In the genomic region with DNA sequence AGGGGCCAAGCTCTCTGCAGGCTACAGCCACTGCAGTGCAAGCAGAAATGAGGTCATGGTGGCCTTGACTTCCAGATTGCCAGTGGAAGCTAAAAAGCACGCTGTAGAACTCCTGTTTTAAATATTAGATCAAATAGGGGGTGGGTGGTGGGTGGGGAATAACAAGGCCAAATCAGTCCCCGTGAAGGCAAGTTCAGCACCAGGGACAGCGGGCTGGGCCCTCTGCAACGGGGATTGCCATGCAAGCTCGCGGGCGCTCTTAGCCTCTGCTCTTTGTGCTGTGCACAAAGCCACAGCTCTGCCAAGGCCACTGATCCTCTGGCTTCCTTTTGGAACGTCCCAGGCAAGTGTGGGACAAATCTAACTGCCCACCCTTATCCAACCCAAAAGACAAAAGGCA, we compare ENCODE assay signal across 13 mouse cellular contexts.
A peak's percentile ranks its signal among the peaks of the same experiment; 100 is the strongest.
DNase-seq lines count a peak whose midpoint lies in the region; ATAC-seq and TF ChIP-seq lines count a peak whose summit lies in the region.
"Had no signal": no experiment of that assay in that cellular context is flagged by ENCODE, and none has a peak within 500 bp of the region (broad histone marks: within the 10 kb centered on the region; RNA-seq: fewer than 3 reads in every experiment).

No protein-coding gene starts in this region.

- ATAC-seq in heart, embryonic 11.5 days (replicated peaks; ENCODE audit: insufficient number of reproducible peaks, low FRiP score, low TSS enrichment), result no peak
- no peak for ATAC-seq in hindbrain, postnatal 0 days

- intact Hi-C loops in heart, postnatal 14 days (cut with DNase I), result no loop called here

- no peaks in the 10 kb centered on the region for H3K4me1 ChIP-seq in heart, embryonic 11.5 days (ENCODE audit: control insufficient read depth, insufficient read depth, low read length)
- no peaks in the 10 kb centered on the region for H3K4me1 ChIP-seq in hindbrain, postnatal 0 days (ENCODE audit: insufficient read depth, low read length)
- H3K4me1 ChIP-seq: embryonic facial prominence, embryonic 12.5 days; heart, embryonic 15.5 days; limb, embryonic 13.5 days; neural tube, embryonic 13.5 days had no signal

- no peak overlapping the region for H3K4me2 ChIP-seq in heart, embryonic 11.5 days
- no peak overlapping the region for H3K4me2 ChIP-seq in hindbrain, postnatal 0 days (ENCODE audit: low read depth, low read length)
- H3K4me2 ChIP-seq: embryonic facial prominence, embryonic 12.5 days; heart, embryonic 15.5 days; limb, embryonic 13.5 days; neural tube, embryonic 13.5 days had no signal

- H3K36me3 ChIP-seq in heart, embryonic 11.5 days (ENCODE audit: control insufficient read depth, insufficient read depth, low read length), result no peaks in the 10 kb centered on the region
- H3K36me3 ChIP-seq in hindbrain, postnatal 0 days (ENCODE audit: insufficient read depth, low read length), result no peaks in the 10 kb centered on the region
- H3K36me3 ChIP-seq: embryonic facial prominence, embryonic 12.5 days; G1E; heart, embryonic 15.5 days; limb, embryonic 13.5 days; neural tube, embryonic 13.5 days had no signal

- no peak for TF ChIP-seq CTCF in hindbrain, postnatal 0 days (IDR thresholded peaks at IDR 0.05; ENCODE audit: low read depth)

- H3K9ac ChIP-seq in heart, embryonic 11.5 days (ENCODE audit: low read depth, low read length), result no peak overlapping the region
- H3K9ac ChIP-seq in hindbrain, postnatal 0 days (replicated peaks; ENCODE audit: low read length), result no peak overlapping the region
- H3K9ac ChIP-seq: embryonic facial prominence, embryonic 12.5 days; heart, embryonic 15.5 days; limb, embryonic 13.5 days; neural tube, embryonic 13.5 days had no signal

- no peak overlapping the region for H3K27ac ChIP-seq in heart, embryonic 11.5 days (ENCODE audit: low read depth, low read length)
- no peak overlapping the region for H3K27ac ChIP-seq in hindbrain, postnatal 0 days
- H3K27ac ChIP-seq: embryonic facial prominence, embryonic 12.5 days; heart, embryonic 15.5 days; limb, embryonic 13.5 days; neural tube, embryonic 13.5 days had no signal

- no peaks in the 10 kb centered on the region for H3K27me3 ChIP-seq in heart, embryonic 11.5 days (ENCODE audit: control insufficient read depth, insufficient read depth, low read length)
- H3K27me3 ChIP-seq in hindbrain, postnatal 0 days (ENCODE audit: insufficient read depth, low read length), result no peaks in the 10 kb centered on the region
- H3K27me3 ChIP-seq: embryonic facial prominence, embryonic 12.5 days; heart, embryonic 15.5 days; limb, embryonic 13.5 days had no signal

- no peak overlapping the region for H3K4me3 ChIP-seq in heart, embryonic 11.5 days (ENCODE audit: low read depth, low read length)
- no peak overlapping the region for H3K4me3 ChIP-seq in hindbrain, postnatal 0 days (ENCODE audit: low read length)
- H3K4me3 ChIP-seq: embryonic facial prominence, embryonic 12.5 days; heart, embryonic 15.5 days; limb, embryonic 13.5 days; neural tube, embryonic 13.5 days had no signal

- 8% methylated on average over 8 of the region's 8 CpGs for whole genome bisulfite sequencing in heart, embryonic 11.5 days (ENCODE audit: insufficient replicate concordance)
- WGBS in hindbrain, postnatal 0 days, result 16% methylated on average over 8 of the region's 8 CpGs

- no peaks in the 10 kb centered on the region for H3K9me3 ChIP-seq in heart, embryonic 11.5 days (replicated peaks; ENCODE audit: control insufficient read depth, low read length)
- H3K9me3 ChIP-seq in hindbrain, postnatal 0 days (ENCODE audit: low read length), result 0 out of 2 replicates have a peak, but pooled peaks cover 3% of the 10 kb centered on the region
- H3K9me3 ChIP-seq: embryonic facial prominence, embryonic 12.5 days; heart, embryonic 15.5 days; limb, embryonic 13.5 days; neural tube, embryonic 13.5 days had no signal

- peak; percentile 11 to 44 for DNase-seq in heart, postnatal 14 days
- peak; percentile 11 for DNase-seq in right cerebral cortex, postnatal 14 days
- no peak for DNase-seq in right cerebral cortex, adult 2 months (ENCODE audit: low spot score in 2 of 2)
- DNase-seq in hindbrain, postnatal 0 days (ENCODE audit: low spot score), result peak; percentile 48
- DNase-seq in thymus, postnatal 36 days, result peak; percentile 16 to 26
- no peak for DNase-seq in T-cell, adult 2 months (ENCODE audit: low spot score)
- no peak for DNase-seq in urinary bladder, adult 2 months (ENCODE audit: low spot score)

Comparison
In these comparisons a context has a peak if more than half of its experiments do, and no peak if none do; other contexts are left out.
1. DNase-seq: peak in heart, postnatal 14 days (2 of 2), right cerebral cortex, postnatal 14 days (single experiment), hindbrain, postnatal 0 days (single experiment) and thymus, postnatal 36 days (2 of 2); none in right cerebral cortex, adult 2 months (0 of 2), T-cell, adult 2 months (single experiment) and urinary bladder, adult 2 months (single experiment).